In genomic region chr6:145757346-145757745, GRCm38 (mm10) we compare ENCODE assay signal across 25 mouse cellular contexts. TPM values are rescaled to one million over a fixed set of nuclear protein-coding genes. Genes with fewer than 3 reads are reported as not detected.
DNase-seq lines count a peak whose midpoint lies in the region; ATAC-seq lines count a peak whose summit lies in the region.
"Had no signal": no experiment of that assay in that cellular context is flagged by ENCODE, and none has a peak within 500 bp of the region (broad histone marks: within the 10 kb centered on the region; RNA-seq: fewer than 3 reads in every experiment).

No protein-coding gene starts in this region.

- DNase-seq in heart, adult 11 months = peak; percentile 90
- DNase-seq in heart, adult 9 months (ENCODE audit: low spot score in 2 of 2) = no peak
- peak; percentile 32 for DNase-seq in kidney, postnatal 14 days
- no peak for DNase-seq in limb, embryonic 11.5 days (ENCODE audit: low spot score)
- DNase-seq in adrenal gland, adult (ENCODE audit: inconsistent age in 2 of 2, low spot score in 1 of 2) = no peak
- DNase-seq in left cerebral cortex, postnatal 14 days (ENCODE audit: low spot score in 2 of 2) = no peak
- DNase-seq: adrenal gland, postnatal 14 days; cerebellum, adult 2 months; cerebellum, postnatal 25 days; forebrain, postnatal 0 days; gastrocnemius, postnatal 36 days; heart, postnatal 10 days; thymus, adult 2 months had no signal

- H3K36me3 ChIP-seq in kidney, embryonic 14.5 days (ENCODE audit: control insufficient read depth, insufficient read depth, low read length) = no peaks in the 10 kb centered on the region
- no peaks in the 10 kb centered on the region for H3K36me3 ChIP-seq in limb, embryonic 11.5 days (ENCODE audit: control insufficient read depth, insufficient read depth, low read length)
- no peaks in the 10 kb centered on the region for H3K36me3 ChIP-seq in liver, embryonic 15.5 days (replicated peaks)
- H3K36me3 ChIP-seq: embryonic facial prominence, embryonic 12.5 days; midbrain, embryonic 10.5 days; neural tube, embryonic 15.5 days had no signal

- no peak overlapping the region for H3K4me2 ChIP-seq in kidney, embryonic 14.5 days (replicated peaks; ENCODE audit: low read depth, low read length)
- H3K4me2 ChIP-seq in limb, embryonic 11.5 days (ENCODE audit: low read depth, severe bottlenecking) = no peak overlapping the region
- no peak overlapping the region for H3K4me2 ChIP-seq in liver, embryonic 15.5 days
- H3K4me2 ChIP-seq: embryonic facial prominence, embryonic 12.5 days; limb, embryonic 15.5 days; neural tube, embryonic 15.5 days had no signal

- H3K27ac ChIP-seq in kidney, embryonic 14.5 days (ENCODE audit: low read depth, low read length) = no peak overlapping the region
- peak overlapping the region; percentile 36; the same call in 1 of the 2 replicates for H3K27ac ChIP-seq in limb, embryonic 11.5 days (replicated peaks; ENCODE audit: low read depth, low read length)
- H3K27ac ChIP-seq in liver, embryonic 15.5 days (replicated peaks) = peak overlapping the region; percentile 70
- H3K27ac ChIP-seq: embryonic facial prominence, embryonic 12.5 days; layer of hippocampus, adult 2 months; limb, embryonic 15.5 days; macrophage; midbrain, embryonic 10.5 days; neural tube, embryonic 15.5 days had no signal

- no peaks in the 10 kb centered on the region for H3K27me3 ChIP-seq in kidney, embryonic 14.5 days (ENCODE audit: control insufficient read depth, insufficient read depth, low read length)
- H3K27me3 ChIP-seq in limb, embryonic 11.5 days (ENCODE audit: control insufficient read depth, insufficient read depth, low read length) = no peaks in the 10 kb centered on the region
- no peaks in the 10 kb centered on the region for H3K27me3 ChIP-seq in liver, embryonic 15.5 days
- H3K27me3 ChIP-seq: embryonic facial prominence, embryonic 12.5 days; limb, embryonic 15.5 days; neural tube, embryonic 15.5 days had no signal

- intact Hi-C loops in left cerebral cortex, postnatal 14 days (cut with DNase I) = no loop called here

- H3K4me3 ChIP-seq in kidney, embryonic 14.5 days (ENCODE audit: low read length) = no peak overlapping the region
- no peak overlapping the region for H3K4me3 ChIP-seq in limb, embryonic 11.5 days (ENCODE audit: low read depth, low read length)
- no peak overlapping the region for H3K4me3 ChIP-seq in liver, embryonic 15.5 days (replicated peaks)
- H3K4me3 ChIP-seq: embryonic facial prominence, embryonic 12.5 days; heart, embryonic 10.5 days; layer of hippocampus, adult 2 months; limb, embryonic 15.5 days; midbrain, embryonic 10.5 days; neural tube, embryonic 15.5 days had no signal

- WGBS in kidney, embryonic 14.5 days = 50% methylated on average over 3 of the region's 3 CpGs
- WGBS in limb, embryonic 11.5 days = 65% methylated on average over 3 of the region's 3 CpGs
- 66% methylated on average over 3 of the region's 3 CpGs for WGBS in liver, embryonic 15.5 days (ENCODE audit: insufficient replicate concordance)

- peaks cover 6% of the 10 kb centered on the region for H3K4me1 ChIP-seq in kidney, embryonic 14.5 days (ENCODE audit: control insufficient read depth, insufficient read depth, low read length)
- H3K4me1 ChIP-seq in limb, embryonic 11.5 days (ENCODE audit: control insufficient read depth, insufficient read depth, low read length) = peaks cover 22% of the 10 kb centered on the region
- peaks cover 32% of the 10 kb centered on the region for H3K4me1 ChIP-seq in liver, embryonic 15.5 days (replicated peaks)

- H3K9ac ChIP-seq in kidney, embryonic 14.5 days (ENCODE audit: low read depth, low read length) = no peak overlapping the region
- H3K9ac ChIP-seq in limb, embryonic 11.5 days (ENCODE audit: low read length) = no peak overlapping the region
- H3K9ac ChIP-seq in liver, embryonic 15.5 days = no peak overlapping the region
- H3K9ac ChIP-seq: embryonic facial prominence, embryonic 12.5 days; forebrain, postnatal 0 days; limb, embryonic 15.5 days; neural tube, embryonic 15.5 days had no signal

- H3K9me3 ChIP-seq in kidney, embryonic 14.5 days (ENCODE audit: control insufficient read depth, low read length) = no peaks in the 10 kb centered on the region
- no peaks in the 10 kb centered on the region for H3K9me3 ChIP-seq in limb, embryonic 11.5 days (ENCODE audit: control insufficient read depth, low read length)
- no peaks in the 10 kb centered on the region for H3K9me3 ChIP-seq in liver, embryonic 15.5 days (replicated peaks)
- H3K9me3 ChIP-seq: embryonic facial prominence, embryonic 12.5 days; heart, embryonic 10.5 days; limb, embryonic 15.5 days; midbrain, embryonic 10.5 days; neural tube, embryonic 15.5 days had no signal

- ATAC-seq in kidney, embryonic 14.5 days (ENCODE audit: low FRiP score, low TSS enrichment) = no peak
- no peak for ATAC-seq in limb, embryonic 11.5 days (ENCODE audit: insufficient number of reproducible peaks, low FRiP score, low TSS enrichment, low read depth)
- ATAC-seq in liver, embryonic 15.5 days (ENCODE audit: insufficient read depth) = peak; percentile 67
- ATAC-seq: activated CD4-positive, CD25-positive, alpha-beta regulatory T cell, adult 4 months; forebrain, postnatal 0 days; intestine, postnatal 0 days; lung, postnatal 0 days had no signal

RNA-seq across cellular contexts. Expression of gene Rassf8, which starts 10.8 kb away (rescaled TPM):
- polyA plus RNA-seq in kidney, embryonic 14.5 days (2014; fragmentation: Nextera tagmentation; extraction: Ambion mirVana) = 11.5 TPM in 2 replicates
- 8.0 and 10.3 TPM in 2 replicates for polyA plus RNA-seq in limb, embryonic 11.5 days (2014; fragmentation: Nextera tagmentation; extraction: Ambion mirVana)
- polyA plus RNA-seq in liver, embryonic 15.5 days (2015; fragmentation: Nextera tagmentation; extraction: Ambion mirVana) = 1.1 and 1.6 TPM in 2 replicates
- 10 to 100 TPM; 15.5 to 17.3 TPM for total RNA-seq in left cerebral cortex, postnatal 14 days (2021)

Comparison
In these comparisons a context has a peak if more than half of its experiments do, and no peak if none do; other contexts are left out.
1. DNase-seq: peak in heart, adult 11 months (single experiment) and kidney, postnatal 14 days (single experiment); none in heart, adult 9 months (0 of 2), limb, embryonic 11.5 days (single experiment), adrenal gland, adult (0 of 2) and left cerebral cortex, postnatal 14 days (0 of 2).